Mouse (Mus musculus) limb, embryonic 14.5 days (tissue): ENCODE measurements at regions not wholly inside any gene's neighbourhood (a gene's known extent, or its start where the extent isn't known, plus 50 kb on each side); places are given as distances from the start of the nearest gene placed in this dataset.

Experiments
- ATAC-seq: fragments of 200-750 bp; cut with Nextera tagmentation; 2 replicates; pipeline ENCODE4 v1.8.0; 2017; ENCODE audit warnings: low read depth, moderate number of reproducible peaks, moderate TSS enrichment; ENCODE audit not compliant: low FRiP score
- DNase-seq: peaks from one replicate; pipeline ENCODE4 v3.0.0-alpha.2; 2015; ENCODE audit warnings: low spot score
- H3K27ac ChIP-seq: fragments of 300-500 bp; sonication (generic); replicated peaks from 2 replicates; pipeline ENCODE4 v1.5.1; 2014; ENCODE audit warnings: low read depth, mild to moderate bottlenecking, low read length, moderate library complexity, mixed read lengths
- H3K27me3 ChIP-seq: fragments of 300-500 bp; sonication (generic); 2 replicates; pipeline ENCODE4 v1.6.1; 2014; ENCODE audit warnings: low read length, mixed read lengths; ENCODE audit not compliant: control insufficient read depth, insufficient read depth
- H3K36me3 ChIP-seq: fragments of 300-500 bp; sonication (generic); 2 replicates; pipeline ENCODE4 v1.6.1; 2014; ENCODE audit warnings: mild to moderate bottlenecking, low read length, moderate library complexity, mixed read lengths; ENCODE audit not compliant: control insufficient read depth, insufficient read depth
- H3K4me1 ChIP-seq: fragments of 300-500 bp; sonication (generic); 2 replicates; pipeline ENCODE4 v1.6.1; 2014; ENCODE audit warnings: antibody characterized with exemption, low read length, mixed read lengths; ENCODE audit not compliant: control insufficient read depth, insufficient read depth
- H3K4me2 ChIP-seq: fragments of 300-500 bp; sonication (generic); replicated peaks from 2 replicates; pipeline ENCODE4 v1.6.1; 2014; ENCODE audit warnings: low read depth, mild to moderate bottlenecking, low read length, moderate library complexity; ENCODE audit not compliant: severe bottlenecking
- H3K4me3 ChIP-seq: fragments of 300-500 bp; sonication (generic); replicated peaks from 2 replicates; pipeline ENCODE4 v1.5.1; 2014; ENCODE audit warnings: low read length
- H3K9ac ChIP-seq: fragments of 300-500 bp; sonication (generic); 2 replicates; pipeline ENCODE4 v1.6.1; 2014; ENCODE audit warnings: mild to moderate bottlenecking, low read depth, low read length, moderate library complexity; ENCODE audit not compliant: severe bottlenecking
- H3K9me3 ChIP-seq: fragments of 300-500 bp; sonication (generic); 2 replicates; pipeline ENCODE4 v1.6.1; 2016; ENCODE audit warnings: low read length; ENCODE audit not compliant: control insufficient read depth
- POLR2A ChIP-seq: fragments of 200-500 bp; IDR thresholded peaks from 2 replicates; pipeline ENCODE4 v1.8.0; 2012; ENCODE audit warnings: inconsistent platforms, mild to moderate bottlenecking, moderate library complexity, borderline replicate concordance; ENCODE audit not compliant: insufficient read depth, insufficient read length; ENCODE audit errors: extremely low read depth
- WGBS: fragments of 180-500 bp; shearing (Covaris S2); extraction: QIAGEN DNeasy Blood & Tissue Kit; methylation state at CpG from one replicate; pipeline ENCODE4 v1.1.7; 2014; 5-methylcytosine and 5-hydroxymethylcytosine counted together

DNA sequence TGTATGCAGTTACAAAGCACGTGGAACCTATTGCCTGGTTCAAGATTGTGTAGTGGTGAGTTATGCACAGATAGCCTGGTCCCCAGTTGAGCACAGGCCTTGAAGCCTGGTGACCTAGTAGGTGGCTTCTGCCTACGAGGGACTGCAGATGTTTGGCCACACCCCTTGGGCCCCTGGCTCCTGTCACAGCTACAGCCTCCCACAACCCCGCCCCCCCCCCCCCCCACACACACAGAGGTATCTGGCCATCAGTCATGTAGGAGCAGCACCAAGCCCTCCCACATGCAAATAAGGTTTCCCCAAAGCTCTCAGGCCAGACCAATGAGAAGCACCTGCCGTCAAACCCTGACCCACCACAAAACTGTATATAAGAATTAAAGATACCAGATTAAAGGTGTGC is 94.5 kb downstream of the Tmem17 start:
- WGBS: 49% methylated on average over 4 of the region's 4 CpGs
- Histone ChIP-seq H3K36me3 (no peaks in the 10 kb centered on the region), H3K4me1 (peaks cover 28% of the 10 kb centered on the region), H3K9ac (no peak overlapping the region), H3K27ac (no peak overlapping the region), H3K27me3 (no peaks in the 10 kb centered on the region), H3K4me2 (no peak overlapping the region), H3K4me3 (no peak overlapping the region), H3K9me3 (no peaks in the 10 kb centered on the region)
- ATAC-seq (no peak), DNase-seq (no peak)
- no peak for TF ChIP-seq POLR2A

DNA sequence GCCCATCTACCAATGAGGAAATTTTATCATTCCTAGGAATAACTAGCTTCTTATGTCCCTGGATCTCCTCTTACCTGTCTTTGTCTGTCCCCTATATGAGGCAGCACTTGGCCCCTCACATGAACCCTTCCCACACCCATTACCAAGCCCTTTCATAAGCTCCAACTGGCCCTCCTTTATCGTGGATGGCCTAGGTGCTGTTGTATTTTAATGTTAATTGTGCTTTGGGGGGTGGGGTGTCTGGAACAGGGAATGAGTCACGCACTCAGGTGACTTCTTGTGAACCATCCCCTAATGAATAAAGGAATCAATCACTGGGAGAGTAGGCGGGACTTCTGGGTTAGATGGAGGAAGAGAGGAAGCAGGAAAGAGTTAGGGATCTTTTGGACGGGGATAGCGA is 95.8 kb downstream of the Tmem17 start:
- H3K4me2 ChIP-seq: no peak overlapping the region
- DNase-seq (no peak), ATAC-seq (no peak)
- WGBS: 85% methylated on average over 5 of the region's 5 CpGs
- no peak for TF ChIP-seq POLR2A
- no peak overlapping the region for H3K4me3 ChIP-seq
- H3K27ac ChIP-seq: no peak overlapping the region
- no peaks in the 10 kb centered on the region for H3K27me3 ChIP-seq
- H3K9me3 ChIP-seq: no peaks in the 10 kb centered on the region
- no peak overlapping the region for H3K9ac ChIP-seq
- H3K36me3 ChIP-seq: no peaks in the 10 kb centered on the region
- H3K4me1 ChIP-seq: peaks cover 25% of the 10 kb centered on the region

DNA sequence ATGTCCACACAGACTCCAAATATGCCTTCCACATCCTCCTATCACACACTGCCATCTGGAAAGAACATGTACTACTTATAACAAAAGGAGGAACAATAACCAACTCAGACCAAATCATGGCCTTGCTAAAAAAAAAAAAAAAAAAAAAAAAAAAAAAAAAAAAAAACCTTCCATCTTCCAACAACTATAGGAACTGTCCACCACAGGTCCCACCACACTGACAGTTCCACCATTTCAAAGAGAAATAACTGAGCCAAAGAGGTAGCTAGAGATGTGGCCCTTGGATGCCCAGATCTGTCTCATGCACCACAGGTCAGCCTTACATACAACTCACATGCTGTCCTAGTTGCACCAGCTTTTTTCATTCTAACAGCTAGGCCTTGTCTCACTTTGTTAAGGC is 97.1 kb downstream of the Tmem17 start:
- TF ChIP-seq POLR2A: no peak
- no peak overlapping the region for H3K4me2 ChIP-seq

GRCm38 (mm10) chr11:22610433-22611101 is 98.7 kb downstream of the Tmem17 start:
- H3K4me1 ChIP-seq: peaks cover 23% of the 10 kb centered on the region
- no peaks in the 10 kb centered on the region for H3K36me3 ChIP-seq
- H3K27ac ChIP-seq: peak overlapping the region; percentile 77
- 5% methylated on average over 12 of the region's 12 CpGs for WGBS
- ATAC-seq (no peak), DNase-seq (no peak)
- H3K4me2 ChIP-seq: no peak overlapping the region
- H3K9me3 ChIP-seq: no peaks in the 10 kb centered on the region
- no peaks in the 10 kb centered on the region for H3K27me3 ChIP-seq
- no peak overlapping the region for H3K4me3 ChIP-seq
- no peak for TF ChIP-seq POLR2A
- H3K9ac ChIP-seq: no peak overlapping the region

More for the DNA sequence above, 97.1 kb downstream of the Tmem17 start:
- Histone ChIP-seq H3K27me3 (no peaks in the 10 kb centered on the region), H3K4me1 (peaks cover 23% of the 10 kb centered on the region), H3K27ac (no peak overlapping the region), H3K36me3 (no peaks in the 10 kb centered on the region), H3K4me3 (no peak overlapping the region), H3K9me3 (no peaks in the 10 kb centered on the region), H3K9ac (no peak overlapping the region)
- no peak for ATAC-seq
- DNase-seq: no peak

DNA sequence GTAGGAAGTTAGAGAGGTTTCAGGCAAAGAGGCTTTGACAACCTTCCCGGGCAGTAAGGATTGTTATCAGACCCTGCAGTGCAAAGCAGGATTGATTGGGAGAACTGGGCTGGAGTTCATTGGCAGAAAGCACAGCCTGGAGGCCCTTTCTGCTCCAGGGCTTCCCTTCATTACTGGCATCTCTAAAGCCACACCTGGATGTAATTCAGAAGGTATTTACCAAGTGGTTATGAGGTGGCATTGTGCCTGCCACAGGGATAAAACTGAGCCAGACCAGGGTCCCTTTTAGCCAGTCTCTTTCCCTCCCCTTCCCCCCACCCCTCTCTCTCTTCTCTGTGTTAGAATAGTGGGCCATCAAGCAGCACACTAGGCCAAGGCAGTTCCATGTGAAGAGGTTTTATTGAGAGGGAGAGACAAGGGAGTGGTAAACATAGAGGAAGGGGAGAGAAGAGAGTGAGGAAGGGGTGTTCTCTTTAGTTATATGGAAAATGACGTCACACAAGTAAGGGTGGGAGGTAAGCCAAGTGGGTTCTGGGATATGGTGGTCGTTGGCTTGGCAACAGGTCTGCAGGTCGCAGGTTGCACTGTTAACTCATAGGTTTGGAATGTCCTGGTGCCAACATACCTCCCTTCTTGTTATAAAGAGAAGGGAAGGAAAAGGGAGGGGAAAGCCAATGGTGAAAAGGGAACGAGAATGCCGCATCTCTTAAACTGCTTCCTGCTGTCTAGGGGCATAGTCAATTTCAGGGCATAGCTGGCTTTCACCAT is 99.4 kb downstream of the Tmem17 start:
- peak; percentile 75 for ATAC-seq
- Histone ChIP-seq H3K4me1 (peaks cover 23% of the 10 kb centered on the region), H3K27me3 (no peaks in the 10 kb centered on the region), H3K4me3 (no peak overlapping the region), H3K9ac (no peak overlapping the region), H3K4me2 (no peak overlapping the region), H3K9me3 (no peaks in the 10 kb centered on the region), H3K36me3 (no peaks in the 10 kb centered on the region), H3K27ac (peak overlapping the region; percentile 77)
- TF ChIP-seq POLR2A: no peak
- DNase-seq: peak; percentile 55
- WGBS: 18% methylated on average over 6 of the region's 6 CpGs
